Mouse (Mus musculus) T-helper 17 cell (primary cell): ENCODE measurements around the gene Gm28048.

ENCODE experiments used
- in situ Hi-C, 2 experiments: fragments of 300-600 bp; cut with MboI, MseI; formaldehyde crosslinking; loops; 1 replicate in 1 of 2; 2 replicates in 1 of 2; pipeline ENCODE4 v1.15.1; 2025; ENCODE audit warnings: high pct_unique_total_duplicates in 2 of 2

Gene Gm28048

DNA sequence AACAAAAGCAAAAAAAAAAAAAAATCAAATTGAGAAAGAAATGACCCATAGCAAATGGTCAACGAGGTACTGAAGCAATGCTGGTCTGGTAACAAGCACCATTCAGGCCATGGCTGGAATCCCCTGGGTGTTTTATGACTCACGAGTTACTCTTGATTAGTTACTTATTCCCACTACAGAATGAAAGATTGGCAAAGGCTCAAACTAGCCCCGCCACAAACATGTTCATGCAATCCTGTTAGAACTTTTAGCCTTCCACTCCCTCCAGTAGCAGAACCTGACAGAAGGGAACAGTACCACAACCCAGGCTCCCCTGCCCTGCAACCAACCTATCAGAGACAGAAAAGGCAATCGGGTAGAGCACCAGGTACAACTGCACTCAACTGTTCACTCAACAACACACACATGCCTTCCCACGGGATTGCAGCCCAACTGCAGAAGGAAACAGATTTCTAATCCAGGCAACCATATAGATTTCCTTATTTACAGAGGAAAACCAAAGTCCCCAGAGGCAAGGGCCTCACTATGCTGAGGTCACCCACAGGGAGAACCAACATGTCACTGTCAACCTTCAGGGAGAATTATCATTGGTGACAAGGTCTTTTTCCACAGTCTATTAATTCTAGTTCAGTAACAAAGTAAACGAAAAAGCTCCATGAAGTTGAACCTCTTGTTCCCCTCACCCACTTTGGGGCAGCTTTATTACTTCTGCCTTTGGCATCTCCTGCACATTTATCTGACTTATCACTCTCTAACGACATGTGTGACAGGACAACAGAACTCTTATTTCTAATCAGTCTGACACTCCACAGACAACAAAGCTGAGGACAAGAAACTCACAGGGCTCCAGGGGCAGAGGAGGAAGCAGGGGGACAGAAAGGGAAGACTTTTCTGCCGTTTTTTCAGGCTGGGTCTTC lies 133.9 kb downstream of the Gm28048 start:
- in situ Hi-C loops: loop anchor here in 1 of 2 experiments (10.0 kb wide), 1 partner anchor 1753 kb away; the partner anchor contains the start of gene Peli1

DNA sequence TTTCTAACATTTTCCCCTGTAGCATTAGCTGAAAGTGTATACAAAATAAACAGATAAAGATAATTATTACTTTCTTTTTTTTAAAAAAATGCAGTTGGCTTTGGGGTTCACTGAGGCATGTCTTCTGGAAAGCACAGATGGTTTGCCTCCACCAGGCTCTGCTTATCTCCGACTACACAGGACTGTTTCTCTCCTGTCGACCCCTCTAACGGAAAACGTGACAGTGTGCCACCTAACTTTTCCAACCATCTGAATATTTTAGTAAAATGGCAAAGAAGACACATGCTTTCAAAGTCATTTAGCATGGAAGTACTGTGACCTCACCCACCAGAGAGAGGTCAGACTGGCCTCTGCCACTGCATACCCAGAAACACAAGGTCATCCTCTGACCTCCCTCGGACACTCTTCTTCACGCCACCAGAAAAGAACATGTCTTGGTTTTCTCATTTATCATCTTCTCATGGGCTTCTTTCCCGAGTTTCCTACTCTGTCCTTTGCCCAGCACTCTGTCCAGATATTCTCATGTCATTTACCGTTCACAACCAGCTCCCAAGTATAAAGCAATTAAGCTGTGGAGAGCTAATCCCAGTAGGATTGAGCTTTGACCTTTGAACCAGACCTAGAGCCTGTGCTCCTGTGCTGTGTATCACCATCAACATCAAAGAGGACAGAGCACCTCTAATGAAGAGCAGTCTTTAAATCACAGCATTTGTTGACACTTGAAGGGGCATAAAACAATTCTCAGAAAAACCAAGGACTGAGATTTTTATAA lies 134.7 kb downstream of the Gm28048 start:
- in situ Hi-C loops: loop anchor here in 1 of 2 experiments (10.0 kb wide), 1 partner anchor 1752 kb away; the partner anchor contains the start of gene Peli1

DNA sequence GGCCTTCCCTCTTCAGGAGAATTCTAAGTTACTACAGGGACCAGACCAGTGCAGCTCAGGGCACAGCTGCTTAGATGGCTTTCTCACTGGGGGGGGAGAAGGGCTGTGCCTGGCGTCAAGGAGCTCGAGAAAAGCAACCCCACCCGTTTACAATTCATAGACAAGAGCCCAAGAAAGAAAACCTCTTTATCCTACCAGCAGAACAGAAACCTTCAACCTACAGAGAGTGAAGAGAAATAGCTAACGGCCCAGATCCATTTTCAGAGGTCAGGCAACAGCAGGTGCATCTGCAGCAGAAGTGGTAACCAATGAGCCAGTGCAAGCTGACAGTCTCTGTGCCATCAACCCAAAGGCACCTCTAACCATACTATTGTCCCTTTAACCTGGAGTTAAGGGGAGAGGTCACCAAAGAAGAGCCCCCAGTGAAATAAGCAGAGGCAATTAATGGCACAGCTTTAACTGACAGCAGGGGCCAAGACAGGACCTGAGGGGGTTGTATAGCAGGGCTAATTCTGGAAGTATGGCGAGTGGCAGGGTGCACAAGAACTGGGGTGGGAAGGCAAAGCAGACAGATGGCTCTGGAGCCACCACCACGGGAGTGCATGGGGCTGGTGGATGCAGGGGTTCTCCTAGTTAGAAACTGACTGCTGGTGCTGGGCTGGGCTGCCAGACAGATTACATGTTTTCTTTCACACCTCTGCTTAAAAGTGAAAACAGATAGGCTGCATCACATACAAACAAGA lies 135.6 kb downstream of the Gm28048 start:
- in situ Hi-C loops: loop anchor here in 1 of 2 experiments (10.0 kb wide), 1 partner anchor 1751 kb away; the partner anchor contains the start of gene Peli1

DNA sequence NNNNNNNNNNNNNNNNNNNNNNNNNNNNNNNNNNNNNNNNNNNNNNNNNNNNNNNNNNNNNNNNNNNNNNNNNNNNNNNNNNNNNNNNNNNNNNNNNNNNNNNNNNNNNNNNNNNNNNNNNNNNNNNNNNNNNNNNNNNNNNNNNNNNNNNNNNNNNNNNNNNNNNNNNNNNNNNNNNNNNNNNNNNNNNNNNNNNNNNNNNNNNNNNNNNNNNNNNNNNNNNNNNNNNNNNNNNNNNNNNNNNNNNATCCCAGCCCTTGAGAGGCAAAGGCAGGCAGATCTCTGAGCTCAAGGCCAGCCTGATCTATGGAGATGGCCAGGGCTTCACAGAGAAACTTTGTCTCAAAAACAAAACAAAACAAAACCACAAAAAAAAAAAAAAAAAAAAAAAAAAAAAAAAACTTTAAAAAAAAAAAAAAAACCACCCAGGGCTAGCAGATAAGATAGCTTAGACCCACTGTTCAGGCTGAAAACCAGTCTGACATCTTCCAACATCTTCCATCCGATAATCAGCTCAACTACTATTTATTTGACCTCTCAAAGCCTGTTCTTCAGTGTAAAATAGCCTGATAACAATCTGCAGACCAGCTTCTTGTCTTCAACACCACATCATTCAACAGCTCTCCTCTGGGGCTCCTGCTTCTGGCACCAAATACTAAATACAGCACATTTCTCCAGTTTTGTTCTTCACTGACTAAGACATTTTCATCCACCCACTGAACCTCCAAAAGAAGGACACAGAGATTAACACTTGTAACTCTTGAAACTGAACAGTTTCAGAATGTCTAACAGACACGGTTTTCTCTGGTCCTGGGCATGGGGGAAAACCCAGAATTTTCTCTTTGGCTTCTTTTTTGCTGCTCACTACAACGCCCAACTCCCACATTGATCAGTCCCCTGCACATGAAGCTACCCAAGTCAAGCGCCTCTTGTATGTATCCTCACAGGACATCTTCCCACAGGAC lies 136.9 kb downstream of the Gm28048 start:
- in situ Hi-C loops: loop anchor here in 1 of 2 experiments (10.0 kb wide), 1 partner anchor 1750 kb away; the partner anchor contains the start of gene Peli1

DNA sequence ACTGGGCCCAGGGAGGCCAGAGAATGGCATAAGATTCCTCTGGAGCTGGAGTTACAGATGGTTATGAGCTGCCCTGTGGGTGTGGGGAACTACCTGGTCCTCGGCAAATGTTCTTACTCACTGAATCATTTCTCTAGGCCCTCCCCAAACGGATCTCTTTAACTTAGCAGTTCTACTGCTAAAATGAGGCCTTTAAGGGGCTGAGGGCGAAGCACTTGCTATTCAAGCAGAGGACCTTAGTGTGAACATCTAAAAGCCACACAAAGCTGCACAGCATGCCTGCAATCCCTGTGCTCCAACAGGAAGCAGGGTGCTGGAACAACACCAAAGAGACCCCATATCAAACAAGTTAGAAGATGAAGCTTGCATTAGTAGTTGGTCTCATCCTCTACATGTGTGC lies 142.4 kb downstream of the Gm28048 start:
- in situ Hi-C loops: no loop called here

DNA sequence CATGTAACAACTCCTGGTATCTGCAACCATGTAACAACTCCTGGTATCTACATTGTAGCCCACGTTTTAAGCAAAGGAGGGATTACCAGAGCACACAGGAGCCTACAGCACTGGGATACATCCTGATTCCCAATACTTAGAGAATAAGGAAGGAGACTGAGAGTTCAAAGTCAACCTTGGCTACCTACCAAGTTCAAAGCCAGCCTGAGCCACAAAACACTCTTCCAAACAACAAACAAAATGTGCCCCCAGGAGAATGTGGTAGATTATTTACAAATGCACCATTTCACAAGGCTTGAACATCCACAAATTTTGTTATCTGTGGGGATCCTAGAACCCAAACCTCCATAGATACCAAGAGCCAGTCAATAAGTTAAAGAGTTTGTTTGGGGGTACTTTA lies 143.5 kb downstream of the Gm28048 start:
- in situ Hi-C loops: no loop called here

DNA sequence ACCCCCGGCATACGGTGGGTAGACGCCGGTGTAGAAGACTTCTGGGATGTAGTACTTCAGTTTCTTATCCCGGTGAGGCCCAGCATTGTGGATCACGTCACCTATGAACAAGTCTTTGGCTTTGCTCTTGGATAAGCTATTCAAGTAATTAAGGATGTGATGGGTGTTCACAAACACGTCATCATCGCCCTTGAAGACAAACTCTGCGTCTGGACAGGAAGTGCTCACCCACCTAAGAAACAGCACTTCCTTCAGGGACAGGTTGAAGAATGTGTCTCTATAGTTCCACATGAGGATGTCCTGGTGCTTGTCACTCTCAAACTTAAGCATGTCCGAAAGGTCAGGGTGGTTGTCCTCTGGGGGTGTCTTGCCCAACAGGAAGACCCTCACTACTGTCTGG lies 145.6 kb downstream of the Gm28048 start:
- in situ Hi-C loops: no loop called here

DNA sequence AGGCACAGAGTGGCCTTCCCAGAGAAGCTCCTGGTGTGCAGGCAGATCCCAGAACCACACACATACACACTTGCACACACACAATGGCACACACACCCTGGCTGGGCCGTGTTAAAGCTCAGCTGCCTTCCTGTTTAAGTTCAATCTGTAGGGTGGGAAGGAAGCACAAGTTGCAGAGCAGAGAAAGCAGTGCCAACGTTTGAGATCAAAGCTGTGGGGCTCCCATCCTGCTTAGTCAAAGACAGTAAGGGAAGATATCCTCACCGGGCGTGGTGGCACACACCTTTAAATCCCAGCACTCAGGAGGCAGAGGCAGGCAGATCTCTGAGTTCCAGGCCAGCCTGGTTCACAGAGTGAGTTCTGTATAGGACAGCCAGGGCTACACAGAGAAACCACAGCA lies 149.3 kb downstream of the Gm28048 start:
- in situ Hi-C loops: loop anchor here in 1 of 2 experiments (5.0 kb wide), 1 partner anchor 940 kb away; the partner anchor contains the start of gene Rel

DNA sequence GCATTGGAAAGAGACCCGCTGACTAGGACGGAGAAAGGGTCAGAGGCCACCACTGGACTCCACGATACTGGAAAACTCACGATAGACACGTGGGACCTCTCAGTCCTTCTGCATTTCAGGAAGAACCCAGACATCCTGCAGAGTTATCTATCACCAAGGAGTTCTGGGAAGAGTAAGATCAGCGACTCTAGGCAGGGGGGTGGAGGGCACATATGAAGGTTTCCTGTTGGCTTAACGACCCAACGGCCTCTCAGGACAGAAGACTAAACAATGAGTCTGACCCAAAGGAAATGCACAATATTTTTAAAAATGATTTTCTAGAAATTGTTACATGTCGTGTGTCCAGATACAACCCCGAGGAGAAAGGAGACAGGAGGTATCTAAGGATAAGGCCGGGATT lies 150.0 kb downstream of the Gm28048 start:
- in situ Hi-C loops: loop anchor here in 1 of 2 experiments (5.0 kb wide), 1 partner anchor 940 kb away; the partner anchor contains the start of gene Rel

DNA sequence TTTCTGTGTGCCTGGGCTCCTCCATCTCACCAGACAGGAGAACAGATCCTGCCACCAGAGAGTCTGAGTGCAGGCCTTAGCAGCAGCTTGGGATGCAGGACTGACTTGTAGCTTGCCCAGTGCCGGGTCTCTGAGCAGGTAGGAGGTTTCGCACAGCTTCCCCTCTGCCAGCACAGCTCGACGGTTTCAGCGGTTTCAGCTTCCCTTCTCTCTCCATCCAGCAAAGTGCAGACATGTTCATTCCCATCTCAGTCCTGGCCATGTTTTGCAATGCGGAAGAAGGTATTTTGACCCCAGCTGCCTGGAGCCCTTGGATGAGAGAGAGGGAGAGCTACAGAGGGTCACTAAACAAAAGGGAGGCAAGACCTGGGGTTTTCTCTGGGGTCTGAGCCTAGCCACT lies 151.2 kb downstream of the Gm28048 start:
- in situ Hi-C loops: loop anchor here in 1 of 2 experiments (5.0 kb wide), 1 partner anchor 942 kb away; the partner anchor contains the start of gene Rel

DNA sequence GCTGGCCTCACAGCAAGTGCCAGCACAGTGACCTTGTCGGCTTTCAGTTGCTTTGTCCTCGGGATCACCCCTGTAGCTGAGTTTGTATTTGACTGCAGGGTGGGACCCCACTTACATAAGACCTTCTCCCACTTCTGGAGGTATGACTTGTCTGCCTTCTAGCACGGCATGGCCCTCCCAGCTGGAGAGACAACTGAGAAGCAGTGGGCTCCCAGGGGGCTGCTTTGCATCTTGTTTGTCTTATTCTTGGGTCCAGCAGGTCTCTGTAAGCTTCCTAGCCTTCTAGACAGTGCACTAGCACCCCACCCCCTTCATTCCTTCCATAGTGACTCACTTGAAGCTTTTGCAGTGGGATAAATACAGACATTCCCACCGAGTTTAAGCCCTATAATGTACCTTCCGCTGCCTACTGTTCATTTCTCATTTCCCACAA lies 151.7 kb downstream of the Gm28048 start:
- in situ Hi-C loops: loop anchor here in 1 of 2 experiments (5.0 kb wide), 1 partner anchor 942 kb away; the partner anchor contains the start of gene Rel

DNA sequence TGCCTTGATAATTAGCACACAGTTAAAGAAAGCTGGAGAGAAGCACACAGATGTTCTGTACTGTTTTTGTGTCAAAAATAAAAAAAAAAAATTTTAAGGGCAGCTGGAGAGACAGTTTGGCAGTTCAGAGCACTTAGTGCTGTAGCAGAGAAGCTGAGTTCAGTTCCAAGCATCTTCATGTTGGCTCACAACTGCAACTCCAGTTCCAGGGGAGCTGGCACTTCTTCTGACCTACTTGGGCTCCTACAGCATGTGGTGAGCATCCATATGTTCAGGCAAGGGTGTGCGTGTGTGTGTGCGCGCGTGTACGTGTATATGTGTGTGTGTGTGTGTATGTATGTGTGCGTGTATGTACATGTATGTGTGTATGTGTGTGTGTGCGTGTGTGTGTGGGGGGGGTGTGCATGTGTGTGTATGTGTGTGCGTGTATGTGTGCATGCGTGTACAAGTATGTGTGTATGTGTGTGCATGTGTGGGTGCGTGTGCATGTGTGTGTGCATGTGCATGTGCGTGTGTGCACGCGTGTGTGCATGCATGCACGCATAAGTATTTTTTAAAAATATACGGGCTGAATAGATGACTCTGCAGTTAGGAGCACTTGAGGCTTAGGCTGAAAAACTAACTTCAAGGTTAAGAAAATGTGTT lies 152.8 kb downstream of the Gm28048 start:
- in situ Hi-C loops: loop anchor here in 1 of 2 experiments (10.0 kb wide), 1 partner anchor 436 kb away; no protein-coding TSS in a partner anchor

DNA sequence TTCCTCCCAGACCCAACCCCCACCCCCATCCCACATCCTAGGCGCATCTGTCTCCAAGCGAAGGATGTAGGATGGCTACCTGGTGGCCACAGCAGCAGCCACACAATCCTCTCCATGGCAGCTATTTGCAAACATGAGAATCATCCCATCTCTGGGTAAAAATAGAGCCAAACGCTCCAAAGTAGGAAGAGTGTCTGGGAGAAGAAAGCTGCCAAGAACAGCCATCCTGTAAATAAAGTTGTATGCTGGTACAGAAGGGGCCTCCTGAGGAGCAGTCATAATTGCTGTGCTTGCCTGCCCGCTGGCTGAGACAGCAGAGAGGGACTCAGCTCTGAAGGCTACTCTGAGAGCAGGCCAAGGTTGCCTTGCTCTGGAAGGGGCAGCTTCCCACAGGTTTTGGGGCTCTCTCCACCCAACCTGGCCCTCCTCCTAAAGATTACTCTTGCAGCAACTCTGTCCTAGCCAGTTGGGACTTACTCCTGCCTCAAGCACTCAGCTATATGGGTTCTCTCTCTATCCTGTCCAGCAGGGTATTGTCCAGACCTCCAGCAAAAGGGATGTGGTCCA lies 154.3 kb downstream of the Gm28048 start:
- in situ Hi-C loops: loop anchor here in 1 of 2 experiments (10.0 kb wide), 1 partner anchor 437 kb away; no protein-coding TSS in a partner anchor

DNA sequence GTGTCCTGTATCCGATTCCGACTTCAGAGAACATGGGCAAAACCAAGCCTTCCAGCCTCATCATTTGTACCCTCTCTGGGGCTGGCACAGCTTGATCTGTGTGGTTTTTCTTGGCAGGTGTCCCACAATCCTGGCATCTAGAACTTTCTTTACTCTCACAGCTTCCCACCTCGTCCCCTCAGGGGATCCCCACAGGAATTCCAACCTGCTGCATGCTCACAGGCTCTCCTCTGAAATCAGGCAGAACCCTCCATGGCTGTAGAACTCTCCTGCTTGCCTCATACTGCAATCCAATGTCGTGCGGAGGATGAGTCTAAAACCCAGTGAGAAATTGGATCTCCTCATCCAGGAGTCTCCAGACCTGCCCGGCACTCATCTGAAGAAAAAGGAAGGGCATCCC lies 155.2 kb downstream of the Gm28048 start:
- in situ Hi-C loops: loop anchor here in 1 of 2 experiments (10.0 kb wide), 1 partner anchor 438 kb away; no protein-coding TSS in a partner anchor

DNA sequence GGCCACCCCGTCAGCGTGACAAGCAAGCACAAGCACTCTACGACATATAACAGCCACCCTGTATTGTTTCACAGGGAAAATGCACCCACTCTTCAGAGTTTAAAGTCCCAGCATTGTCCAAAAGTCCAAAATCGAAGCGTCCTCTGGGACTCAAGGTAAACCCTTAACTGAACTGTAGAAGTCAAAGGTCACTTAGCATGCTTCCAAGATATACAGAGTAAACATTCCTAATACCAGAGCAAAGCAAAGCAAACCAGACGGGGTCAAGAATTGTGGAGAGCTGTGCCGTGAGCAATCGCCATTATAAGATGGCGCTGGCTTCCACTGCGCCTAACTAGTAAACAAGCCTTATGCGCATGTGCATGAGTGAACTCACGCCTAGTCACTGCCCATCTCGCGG lies 155.8 kb downstream of the Gm28048 start:
- in situ Hi-C loops: loop anchor here in 1 of 2 experiments (10.0 kb wide), 1 partner anchor 439 kb away; no protein-coding TSS in a partner anchor

DNA sequence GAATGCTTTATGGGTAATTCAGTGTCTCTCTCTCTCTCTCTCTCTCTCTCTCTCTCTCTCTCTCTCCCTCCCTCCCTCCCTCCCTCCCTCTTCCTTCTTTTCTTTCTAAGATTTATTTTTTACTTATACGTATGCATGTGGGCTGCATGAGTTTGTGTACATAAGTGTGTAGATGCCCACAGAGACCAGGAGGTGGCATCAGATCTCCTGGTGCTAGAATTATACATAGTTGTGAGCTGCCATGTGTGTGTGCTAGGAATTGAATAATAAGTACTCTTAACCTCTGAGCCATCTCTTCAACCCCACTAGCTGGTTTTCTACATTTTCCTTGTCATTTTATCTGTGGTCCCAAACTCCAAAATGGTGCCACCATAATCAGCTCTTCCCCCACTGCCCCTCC lies 156.3 kb downstream of the Gm28048 start:
- in situ Hi-C loops: loop anchor here in 1 of 2 experiments (10.0 kb wide), 1 partner anchor 439 kb away; no protein-coding TSS in a partner anchor

DNA sequence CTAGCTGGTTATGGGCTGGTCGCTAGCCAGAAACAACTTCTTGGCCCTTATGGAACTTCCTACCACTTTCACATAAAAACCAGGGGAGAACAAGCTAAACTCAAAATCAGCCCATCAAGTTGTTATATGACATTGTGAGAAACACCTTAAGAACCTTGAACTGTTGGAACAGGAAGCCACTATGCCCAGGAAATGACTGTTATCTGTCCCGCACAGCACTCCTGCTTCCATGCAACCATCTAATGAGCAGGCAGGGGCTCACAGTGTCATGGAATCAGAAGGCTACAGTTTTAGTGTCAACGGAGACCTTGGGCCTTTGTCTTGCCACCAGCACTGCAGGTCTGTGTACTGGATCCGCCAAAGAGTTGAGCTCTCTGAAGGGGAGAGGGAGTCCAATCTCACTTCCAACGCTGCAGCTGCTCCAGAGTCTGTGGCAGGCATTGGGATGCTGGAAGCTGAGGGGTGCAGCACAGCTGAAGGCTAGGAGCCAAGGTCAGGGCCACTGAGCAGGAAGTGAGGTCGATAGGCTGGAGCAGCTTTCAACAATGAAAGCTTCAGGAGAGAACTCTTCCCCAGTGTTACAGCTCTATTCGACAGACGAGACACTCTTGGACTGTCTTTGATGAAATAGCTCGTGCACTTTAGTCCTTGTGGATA lies 157.7 kb downstream of the Gm28048 start:
- in situ Hi-C loops: loop anchor here (5.0 to 10.0 kb wide), 2 partner anchors 103 to 441 kb away; no protein-coding TSS in a partner anchor

DNA sequence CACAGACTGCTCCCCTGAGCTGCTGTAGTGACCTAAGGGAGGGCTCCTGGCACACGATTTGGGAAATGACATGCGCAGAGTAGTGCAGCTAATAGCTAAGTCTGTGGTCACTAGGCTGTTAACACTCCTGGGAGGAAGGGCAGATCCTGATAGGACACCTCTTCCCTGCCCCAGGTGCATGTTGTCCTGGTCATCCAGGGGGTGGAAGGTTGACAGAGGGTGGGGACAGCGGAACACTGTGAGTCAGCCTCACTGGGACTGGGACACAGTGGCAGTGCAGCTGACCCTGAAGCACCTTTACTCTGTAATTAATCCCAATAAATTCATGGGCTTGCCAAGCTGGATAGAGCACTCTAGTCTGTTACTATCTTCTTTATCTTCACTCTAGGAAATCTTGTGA lies 160.6 kb downstream of the Gm28048 start:
- in situ Hi-C loops: loop anchor here (5.0 to 10.0 kb wide), 2 partner anchors 106 to 444 kb away; no protein-coding TSS in a partner anchor
